7 mouse cellular contexts compared by ENCODE assay signal in the genomic region with DNA sequence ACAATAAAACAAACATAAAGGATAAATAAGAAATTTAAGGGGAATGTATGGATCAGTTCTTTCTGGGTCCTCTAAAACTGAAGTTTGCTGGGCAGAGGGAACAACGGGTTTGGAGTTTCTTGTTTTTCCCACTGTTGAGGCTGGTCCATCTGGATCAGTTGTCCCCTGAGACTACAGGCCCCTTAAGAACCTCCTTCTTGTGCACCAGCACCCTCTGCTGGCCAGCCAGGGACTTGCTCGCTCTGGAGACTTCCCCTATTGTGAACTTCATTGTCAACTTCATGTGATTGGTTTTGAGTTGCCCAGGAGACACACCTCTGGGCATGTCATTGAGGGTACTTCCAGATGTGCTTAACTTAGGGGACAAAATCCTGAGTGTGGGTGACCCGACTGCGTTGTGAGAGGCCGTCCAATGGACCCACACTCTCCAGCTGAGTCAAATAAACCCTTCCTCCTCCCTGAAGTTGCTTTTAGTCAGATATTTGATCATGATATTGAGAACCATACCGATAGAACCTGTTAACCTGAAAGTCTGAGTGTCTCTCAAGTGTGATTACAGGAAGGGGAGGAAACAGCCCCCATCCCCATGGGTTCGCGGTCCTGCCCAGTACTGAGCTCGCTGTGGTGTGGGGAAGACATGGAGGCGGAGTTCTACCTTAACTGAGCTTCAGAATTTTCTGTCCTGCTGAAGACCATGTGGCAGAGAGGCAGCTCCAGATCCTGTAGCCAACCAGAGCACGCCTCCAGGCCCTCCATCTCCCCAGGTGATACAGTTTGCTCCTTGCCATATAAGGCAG. TPM values are rescaled to one million over a fixed set of nuclear protein-coding genes. Genes with fewer than 3 reads are reported as not detected.
DNase-seq lines count a peak whose midpoint lies in the region; ATAC-seq lines count a peak whose summit lies in the region.

No protein-coding gene starts in this region.

- intact Hi-C loops in left cerebral cortex, postnatal 25 days (cut with DNase I): loop anchor here (1.0 to 2.0 kb wide), 2 partner anchors 30 to 88 kb away; no protein-coding TSS in a partner anchor

- DNase-seq in adipocyte (ENCODE audit: low spot score): peak; percentile 31
- peak; percentile 69 for DNase-seq in cerebellum, adult 9-11 months
- DNase-seq in frontal cortex, postnatal 14 days (ENCODE audit: low spot score in 2 of 2): peak; percentile 11 to 61
- DNase-seq in left cerebral cortex, postnatal 25 days (ENCODE audit: low spot score in 2 of 2): peak; percentile 29 to 61
- peak; percentile 61 to 85 for DNase-seq in spleen, adult 18-20 months

- H3K27me3 ChIP-seq in intestine, embryonic 16.5 days (replicated peaks; ENCODE audit: control insufficient read depth, insufficient read depth, low read length): 0 out of 2 replicates have a peak, but pooled peaks cover 2% of the 10 kb centered on the region
- H3K27me3 ChIP-seq in midbrain, embryonic 15.5 days (replicated peaks): no peaks in the 10 kb centered on the region

- H3K27ac ChIP-seq in intestine, embryonic 16.5 days (ENCODE audit: low read length): no peak overlapping the region
- no peak overlapping the region for H3K27ac ChIP-seq in midbrain, embryonic 15.5 days

- H3K4me1 ChIP-seq in intestine, embryonic 16.5 days (ENCODE audit: control insufficient read depth, insufficient read depth, low read length): no peaks in the 10 kb centered on the region
- no peaks in the 10 kb centered on the region for H3K4me1 ChIP-seq in midbrain, embryonic 15.5 days

- no peaks in the 10 kb centered on the region for H3K9me3 ChIP-seq in intestine, embryonic 16.5 days (ENCODE audit: control insufficient read depth, low read length)
- no peaks in the 10 kb centered on the region for H3K9me3 ChIP-seq in midbrain, embryonic 15.5 days

- no peaks in the 10 kb centered on the region for H3K36me3 ChIP-seq in intestine, embryonic 16.5 days (ENCODE audit: control insufficient read depth, insufficient read depth, low read length)
- no peaks in the 10 kb centered on the region for H3K36me3 ChIP-seq in midbrain, embryonic 15.5 days (replicated peaks)

- no peak overlapping the region for H3K4me3 ChIP-seq in intestine, embryonic 16.5 days (ENCODE audit: low read length)
- no peak overlapping the region for H3K4me3 ChIP-seq in midbrain, embryonic 15.5 days

- 0 out of 2 replicates have a peak, but pooled peaks have one; percentile 48 for ATAC-seq in intestine, embryonic 16.5 days
- ATAC-seq in midbrain, embryonic 15.5 days (replicated peaks): 0 out of 2 replicates have a peak, but pooled peaks have one; percentile 52

- WGBS in intestine, embryonic 16.5 days: 46% methylated on average over 11 of the region's 11 CpGs
- 52% methylated on average over 11 of the region's 11 CpGs for WGBS in midbrain, embryonic 15.5 days

- no peak overlapping the region for H3K9ac ChIP-seq in intestine, embryonic 16.5 days (ENCODE audit: low read depth, low read length)
- H3K9ac ChIP-seq in midbrain, embryonic 15.5 days: no peak overlapping the region

- no peak overlapping the region for H3K4me2 ChIP-seq in intestine, embryonic 16.5 days (ENCODE audit: low read depth, low read length)
- no peak overlapping the region for H3K4me2 ChIP-seq in midbrain, embryonic 15.5 days

RNA-seq across cellular contexts. Expression of gene B3gat2, which starts 31.4 kb away (rescaled TPM):
- 0.24 and 0.29 TPM in 2 replicates for polyA plus RNA-seq in intestine, embryonic 16.5 days (2015; fragmentation: Nextera tagmentation; extraction: Ambion mirVana)
- 10 to 100 TPM in 1 of 2 experiments, 1 to 10 TPM in 1; 8.4 to 10.2 TPM for total RNA-seq in left cerebral cortex, postnatal 25 days (2021)
- polyA plus RNA-seq in midbrain, embryonic 15.5 days (2015; fragmentation: Nextera tagmentation; extraction: Ambion mirVana): 14.8 and 15.3 TPM in 2 replicates

Comparison
In these comparisons a context has a peak if more than half of its experiments do, and no peak if none do; other contexts are left out.
1. RNA of gene B3gat2, which starts 31.4 kb away (polyA plus RNA-seq): 14.8 to 15.3 TPM in midbrain, embryonic 15.5 days; 0.24 to 0.29 TPM in intestine, embryonic 16.5 days; every median in the first group is over 10 times any median in the second.
2. Peak in every context shown above with its lines, with median percentiles within 50 percentile points of each other: DNase-seq.